ENCODE assay signal across 24 mouse cellular contexts in genomic region chr16:94731027-94731426, GRCm38 (mm10).
"Had no signal": no experiment of that assay in that cellular context is flagged by ENCODE, and none has a peak within 500 bp of the region (broad histone marks: within the 10 kb centered on the region; RNA-seq: fewer than 3 reads in every experiment).

No protein-coding gene starts in this region.

- ATAC-seq: forebrain, postnatal 0 days; inflammation-experienced regulatory T-cells, adult 6 months; intestine, embryonic 16.5 days had no signal

- H3K9ac ChIP-seq: forebrain, postnatal 0 days; heart, embryonic 15.5 days; hindbrain, embryonic 13.5 days; hindbrain, embryonic 15.5 days; limb, embryonic 12.5 days had no signal

- H3K27ac ChIP-seq: heart, adult 2 months; heart, embryonic 15.5 days; hindbrain, embryonic 13.5 days; hindbrain, embryonic 15.5 days; layer of hippocampus, adult 2 months; left cerebral cortex, adult 2 months; limb, embryonic 10.5 days; limb, embryonic 12.5 days had no signal

- H3K4me3 ChIP-seq: heart, adult 2 months; heart, embryonic 15.5 days; hindbrain, embryonic 13.5 days; hindbrain, embryonic 15.5 days; layer of hippocampus, adult 2 months; left cerebral cortex, adult 2 months; limb, embryonic 10.5 days; limb, embryonic 12.5 days had no signal

- H3K9me3 ChIP-seq: hindbrain, embryonic 15.5 days; limb, embryonic 10.5 days had no signal

- DNase-seq: forebrain, postnatal 0 days; gastrocnemius, postnatal 14 days; gastrocnemius, postnatal 36 days; heart, adult 11 months; heart, adult 2 months; heart, postnatal 14 days; heart, postnatal 36 days; kidney, adult 18-20 months; kidney, adult 8-10 months; kidney, postnatal 10 days; kidney, postnatal 25 days; kidney, postnatal 4 days; liver had no signal

- H3K36me3 ChIP-seq: hindbrain, embryonic 13.5 days; hindbrain, embryonic 15.5 days; limb, embryonic 10.5 days; limb, embryonic 12.5 days had no signal

- H3K4me1 ChIP-seq: hindbrain, embryonic 15.5 days had no signal

- H3K27me3 ChIP-seq: heart, embryonic 15.5 days; hindbrain, embryonic 13.5 days; hindbrain, embryonic 15.5 days; limb, embryonic 12.5 days had no signal

- H3K4me2 ChIP-seq: heart, embryonic 11.5 days; heart, embryonic 15.5 days; hindbrain, embryonic 13.5 days; hindbrain, embryonic 15.5 days; limb, embryonic 12.5 days; liver, embryonic 11.5 days had no signal
